Mouse (Mus musculus) liver, embryonic 14.5 days (tissue): ENCODE data around the gene Eid2. TPM values are rescaled to one million over a fixed set of nuclear protein-coding genes. Genes with fewer than 3 reads are reported as not detected.

Source experiments
- ATAC-seq: fragments of 200-750 bp; cut with Nextera tagmentation; 2 replicates; pipeline ENCODE4 v1.8.0; 2017; ENCODE audit warnings: moderate number of reproducible peaks, mild to moderate bottlenecking, moderate library complexity; ENCODE audit not compliant: insufficient read depth
- DNase-seq, 3 experiments: peaks; one replicate each; pipeline ENCODE4 v3.0.0-alpha.2; 2012 to 2013; ENCODE audit warnings: low read depth in 3 of 3, low spot score in 3 of 3
- H3K27ac ChIP-seq: fragments of 300-500 bp; sonication (generic); 2 replicates; pipeline ENCODE4 v1.5.1; 2014; ENCODE audit warnings: moderate library complexity, mild to moderate bottlenecking, control low read depth, inconsistent platforms
- H3K27me3 ChIP-seq: fragments of 300-500 bp; sonication (generic); 2 replicates; pipeline ENCODE4 v1.6.1; 2014; ENCODE audit warnings: mild to moderate bottlenecking, low read length, moderate library complexity; ENCODE audit not compliant: control insufficient read depth, insufficient read depth
- H3K36me3 ChIP-seq: fragments of 300-500 bp; sonication (generic); replicated peaks from 2 replicates; pipeline ENCODE4 v1.6.1; 2014; ENCODE audit warnings: low read depth; ENCODE audit not compliant: control insufficient read depth, insufficient read depth
- H3K4me1 ChIP-seq, 2 experiments: fragments of 200-500 bp in 1 of 2; fragments of 300-500 bp in 1 of 2; sonication (generic) in 1 of 2; replicated peaks; 2 replicates each; pipeline ENCODE4 v1.6.1; 2012 to 2014; ENCODE audit warnings: antibody characterized with exemption in 1 of 2, inconsistent platforms in 1 of 2, low read length in 1 of 2; ENCODE audit not compliant: control insufficient read depth in 2 of 2, insufficient read depth in 2 of 2
- H3K4me2 ChIP-seq: fragments of 300-500 bp; sonication (generic); 2 replicates; pipeline ENCODE4 v1.6.1; 2014; ENCODE audit warnings: low read depth, mild to moderate bottlenecking, control low read depth, moderate library complexity
- H3K4me3 ChIP-seq, 2 experiments: fragments of 200-500 bp in 1 of 2; fragments of 300-500 bp in 1 of 2; sonication (generic) in 1 of 2; 2 replicates each; pipeline ENCODE4 v1.5.1; 2012 to 2014; ENCODE audit warnings: low read depth in 2 of 2, low read length in 2 of 2, mild to moderate bottlenecking in 2 of 2, control low read depth in 1 of 2, inconsistent platforms in 1 of 2, moderate library complexity in 1 of 2; ENCODE audit not compliant: insufficient read depth in 1 of 2
- H3K9ac ChIP-seq: fragments of 300-500 bp; sonication (generic); replicated peaks from 2 replicates; pipeline ENCODE4 v1.6.1; 2014; ENCODE audit warnings: mild to moderate bottlenecking, control low read depth, moderate library complexity
- H3K9me3 ChIP-seq: fragments of 300-500 bp; sonication (generic); 2 replicates; pipeline ENCODE4 v1.6.1; 2016; ENCODE audit warnings: low read length, mixed read lengths; ENCODE audit not compliant: control insufficient read depth
- CTCF ChIP-seq: IDR thresholded peaks from 2 replicates; pipeline ENCODE4 v1.5.1; 2016; ENCODE audit warnings: antibody characterized with exemption, low read depth, control low read depth
- EP300 ChIP-seq: IDR thresholded peaks from 2 replicates; pipeline ENCODE4 v1.6.1; 2016; ENCODE audit warnings: antibody characterized with exemption, low read depth
- WGBS: fragments of 180-500 bp; shearing (Covaris S2); extraction: QIAGEN DNeasy Blood & Tissue Kit; methylation state at CpG from one replicate; pipeline ENCODE4 v1.1.7; 2014; ENCODE audit not compliant: insufficient replicate concordance; 5-methylcytosine and 5-hydroxymethylcytosine counted together
- polyA plus RNA-seq, 2 experiments: library from polyadenylated mRNA; depleted of rRNA in 1 of 2; stranded (reverse) in 1 of 2; unstranded in 1 of 2; fragments of >200 nt; fragmentation: Nextera tagmentation in 1 of 2; extraction: Ambion mirVana in 1 of 2; gene quantifications; 2 replicates each; pipeline versions ENCODE4 v1.2.1 to v1.2.3; 2012 to 2014

The Eid2 gene
- polyA plus RNA-seq, 2 experiments: 0.38 to 2.3 TPM

DNA sequence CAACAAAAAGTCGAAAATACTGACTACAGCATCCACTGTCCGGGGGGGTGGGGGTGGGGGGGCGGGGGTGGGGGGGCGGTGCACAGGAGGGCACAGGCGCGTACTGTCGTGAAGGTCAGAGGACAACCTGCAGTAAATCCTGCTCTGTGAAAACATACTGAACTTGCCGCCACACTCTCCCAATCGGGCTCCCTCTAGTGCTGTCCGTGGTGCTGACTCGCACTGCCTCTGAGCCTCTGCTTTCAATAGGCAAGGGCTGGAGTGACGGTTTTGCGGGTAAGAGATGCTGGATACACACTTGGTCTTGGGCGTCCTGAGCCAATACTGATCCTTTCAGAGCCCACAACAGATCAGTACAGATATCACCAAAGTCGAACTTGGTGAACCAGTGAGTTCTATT, 3.9 kb upstream of the Eid2 start:
- Histone ChIP-seq H3K27me3 (peaks cover 13% of the 10 kb centered on the region), H3K4me2 (no peak overlapping the region), H3K27ac (no peak overlapping the region), H3K4me3 (no peak overlapping the region), H3K36me3 (no peaks in the 10 kb centered on the region), H3K9me3 (no peaks in the 10 kb centered on the region), H3K9ac (no peak overlapping the region), H3K4me1 (peaks cover 0 to 1% of the 10 kb centered on the region in 2 experiments; a peak in 1 of 4 replicates)
- WGBS: 5% methylated on average over 15 of the region's 15 CpGs
- ATAC-seq (no peak), DNase-seq (peak; percentile 34 to 50 (median 42))
- TF ChIP-seq CTCF: 0 out of 2 replicates have a peak, but pooled peaks have one; percentile 5
- TF ChIP-seq EP300: no peak

DNA sequence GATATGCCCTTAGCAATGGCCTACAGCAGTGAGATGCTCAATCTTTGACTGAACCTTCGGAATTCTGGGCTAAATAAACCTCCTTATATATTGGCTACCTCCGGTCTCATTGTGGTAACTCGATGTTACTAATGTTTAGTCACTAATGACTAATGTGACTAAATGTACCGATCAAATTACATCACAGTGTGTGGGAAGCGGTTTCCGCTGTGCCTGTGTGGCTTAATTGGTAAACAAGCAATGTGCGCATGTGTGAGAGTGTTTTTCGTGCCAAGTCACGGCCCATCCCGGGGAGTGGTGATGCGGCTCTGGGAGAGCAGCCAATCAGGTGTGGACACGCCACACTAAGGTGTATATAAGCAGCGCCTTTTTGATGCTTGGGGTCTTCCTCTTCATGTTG, 2.3 kb upstream of the Eid2 start:
- DNase-seq (no peak), ATAC-seq (no peak)
- peaks cover 13% of the 10 kb centered on the region for H3K27me3 ChIP-seq
- H3K4me1 ChIP-seq: peaks cover 0 to 2% of the 10 kb centered on the region in 2 experiments; a peak in 1 of 4 replicates
- H3K4me3 ChIP-seq: no peak overlapping the region
- no peak overlapping the region for H3K4me2 ChIP-seq
- H3K36me3 ChIP-seq: no peaks in the 10 kb centered on the region
- no peak overlapping the region for H3K27ac ChIP-seq
- no peaks in the 10 kb centered on the region for H3K9me3 ChIP-seq
- 71% methylated on average over 13 of the region's 13 CpGs for WGBS
- no peak for TF ChIP-seq CTCF
- TF ChIP-seq EP300: no peak
- no peak overlapping the region for H3K9ac ChIP-seq

DNA sequence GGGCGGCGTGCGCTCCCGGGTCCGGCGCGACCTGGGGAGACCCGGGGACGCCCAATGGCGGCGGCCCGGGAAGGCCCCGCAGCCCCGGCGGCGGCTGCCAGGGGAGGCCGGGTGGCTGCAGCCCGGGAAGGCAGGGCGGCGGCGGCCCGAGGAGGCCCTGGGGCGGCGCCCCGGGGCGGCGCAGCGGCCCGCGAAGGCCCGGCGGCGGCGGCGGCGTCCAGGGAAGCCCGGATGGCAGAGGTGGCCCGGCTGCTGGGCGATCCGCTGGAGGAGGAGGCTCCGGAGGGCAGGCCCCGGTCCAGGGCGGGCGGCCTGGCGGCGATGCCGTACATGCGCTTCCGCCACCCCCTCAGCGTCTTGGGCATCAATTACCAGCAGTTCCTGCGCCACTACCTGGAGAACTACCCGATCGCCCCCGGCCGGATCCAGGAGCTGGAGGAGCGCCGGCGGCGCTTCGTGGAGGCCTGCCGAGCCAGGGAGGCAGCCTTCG, 406 bp downstream of the Eid2 start:
- Histone ChIP-seq H3K4me2 (peak overlapping the region; percentile 61), H3K4me3 (peak overlapping the region; percentile 54 to 62), H3K9ac (peak overlapping the region; percentile 55), H3K4me1 (peaks cover 0 to 2% of the 10 kb centered on the region in 2 experiments; a peak in 1 of 4 replicates), H3K27me3 (peaks cover 13% of the 10 kb centered on the region), H3K27ac (no peak overlapping the region), H3K36me3 (no peaks in the 10 kb centered on the region), H3K9me3 (no peaks in the 10 kb centered on the region)
- TF ChIP-seq CTCF: no peak
- no peak for TF ChIP-seq EP300
- DNase-seq: no peak
- ATAC-seq: peak; percentile 31; the same call in 1 of the 2 replicates
- WGBS: under 1% methylated on average over 43 of the region's 62 CpGs

DNA sequence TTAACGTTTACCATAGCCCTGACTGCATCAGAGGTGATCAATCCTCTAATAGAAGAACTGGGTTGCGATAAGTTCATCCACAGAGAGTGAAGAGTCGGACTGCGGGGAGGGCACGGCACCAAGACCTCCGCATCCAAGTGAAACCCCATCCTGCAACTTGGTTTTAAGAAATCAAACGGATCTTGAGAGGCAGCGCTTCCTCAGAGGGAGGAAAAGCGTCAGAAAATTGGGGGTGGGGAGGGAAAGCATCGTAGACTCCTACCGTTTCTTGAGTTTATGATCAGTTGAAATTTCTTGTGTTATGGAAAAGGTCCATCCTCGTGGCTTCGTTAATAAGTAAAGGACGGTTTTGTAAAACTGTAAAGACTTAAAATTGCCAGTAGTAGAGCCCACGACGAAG, 895 bp downstream of the Eid2 start:
- Histone ChIP-seq H3K4me1 (peaks cover 0 to 2% of the 10 kb centered on the region in 2 experiments; a peak in 1 of 4 replicates), H3K4me2 (peak overlapping the region; percentile 61), H3K9ac (no peak overlapping the region; the same call in 1 of the 2 replicates), H3K9me3 (no peaks in the 10 kb centered on the region), H3K27ac (no peak overlapping the region), H3K36me3 (no peaks in the 10 kb centered on the region), H3K27me3 (peaks cover 13% of the 10 kb centered on the region), H3K4me3 (peak overlapping the region; percentile 36 to 62)
- no peak for TF ChIP-seq EP300
- TF ChIP-seq CTCF: no peak
- ATAC-seq (no peak), DNase-seq (no peak)
- WGBS: 30% methylated on average over 16 of the region's 16 CpGs

DNA sequence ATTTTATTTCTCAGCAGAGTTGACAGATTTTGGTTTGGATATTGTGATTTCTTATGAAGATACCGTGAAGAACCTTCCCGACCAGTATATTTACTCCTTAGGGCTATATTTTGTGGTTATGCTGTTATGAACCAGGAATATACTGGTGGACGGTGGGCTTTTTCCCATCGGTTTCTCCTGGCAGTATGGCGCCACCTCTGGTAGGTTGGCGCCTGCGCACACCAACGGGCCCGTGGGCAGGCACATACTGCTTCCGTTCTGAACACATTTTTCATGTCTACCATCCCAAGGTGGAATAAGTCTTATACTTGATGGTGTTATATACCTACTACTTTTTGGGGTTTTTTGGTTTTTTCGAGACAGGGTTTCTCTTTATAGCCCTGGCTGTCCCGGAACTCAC, 1.7 kb downstream of the Eid2 start:
- Histone ChIP-seq H3K36me3 (no peaks in the 10 kb centered on the region), H3K4me2 (no peak overlapping the region), H3K9me3 (no peaks in the 10 kb centered on the region), H3K27me3 (peaks cover 13% of the 10 kb centered on the region), H3K27ac (no peak overlapping the region), H3K4me1 (peaks cover 0 to 2% of the 10 kb centered on the region in 2 experiments; a peak in 1 of 4 replicates), H3K4me3 (no peak overlapping the region), H3K9ac (no peak overlapping the region)
- DNase-seq: no peak
- ATAC-seq: no peak
- TF ChIP-seq CTCF (peak; percentile 49), EP300 (no peak)
- WGBS: 83% methylated on average over 12 of the region's 12 CpGs
